Mouse (Mus musculus) kidney, adult 2 months (tissue): ENCODE results near the gene Gli2. TPM values are rescaled to one million over a fixed set of nuclear protein-coding genes. Genes with fewer than 3 reads are reported as not detected.
A peak's percentile ranks its signal among the peaks of the same experiment; 100 is the strongest.

Experiments used
- DNase-seq: peaks from one replicate; pipeline ENCODE4 v3.0.0; 2021
- H3K27ac ChIP-seq: fragments of 200-500 bp; 2 replicates; pipeline ENCODE4 v1.5.1; 2012; ENCODE audit warnings: low read depth, low read length, control low read depth, inconsistent platforms; ENCODE audit not compliant: insufficient read depth
- H3K27me3 ChIP-seq: fragments of 200-500 bp; replicated peaks from 2 replicates; pipeline ENCODE4 v1.6.1; 2012; ENCODE audit warnings: mild to moderate bottlenecking, moderate library complexity, low read length, inconsistent platforms; ENCODE audit not compliant: control insufficient read depth, insufficient read depth
- H3K36me3 ChIP-seq: fragments of 200-500 bp; 2 replicates; pipeline ENCODE4 v1.6.1; 2012; ENCODE audit warnings: mild to moderate bottlenecking, moderate library complexity, low read length, inconsistent platforms; ENCODE audit not compliant: control insufficient read depth, insufficient read depth
- H3K4me1 ChIP-seq: fragments of 200-500 bp; 2 replicates; pipeline ENCODE4 v1.6.1; 2011; ENCODE audit warnings: low read length; ENCODE audit not compliant: control insufficient read depth, insufficient read depth
- H3K4me3 ChIP-seq: fragments of 200-500 bp; 2 replicates; pipeline ENCODE4 v1.5.1; 2011; ENCODE audit warnings: mild to moderate bottlenecking, low read depth, low read length, control low read depth; ENCODE audit not compliant: insufficient read depth
- CTCF ChIP-seq: fragments of 200-500 bp; conservative IDR thresholded peaks from 2 replicates; pipeline ENCODE4 v1.5.1; 2011; ENCODE audit warnings: low read depth, mild to moderate bottlenecking, control low read depth, low read length, moderate library complexity, mixed read lengths; ENCODE audit not compliant: insufficient read depth, insufficient read length
- POLR2A ChIP-seq: fragments of 200-500 bp; IDR thresholded peaks from one replicate; pipeline ENCODE4 v1.6.1; 2011; ENCODE audit warnings: low read depth, low read length, control low read depth
- whole genome bisulfite sequencing: fragments of 180-500 bp; shearing (Covaris S2); methylation state at CpG from one replicate; pipeline ENCODE4 v1.1.7; 2018; 5-methylcytosine and 5-hydroxymethylcytosine counted together
- polyA plus RNA-seq: library from polyadenylated mRNA; depleted of rRNA; stranded (reverse); fragments of >200 nt; gene quantifications from 2 replicates; pipeline ENCODE4 v1.2.3, GENCODE M21; 2012

Gene Gli2
- polyA plus RNA-seq, 1 experiment: 0.44 TPM

GRCm38 (mm10) chr1:119082231-119082991 is 29.0 kb upstream of the Gli2 start:
- 36% methylated on average over 12 of the region's 12 CpGs for WGBS
- H3K36me3 ChIP-seq: no peaks in the 10 kb centered on the region

GRCm38 (mm10) chr1:119077933-119078332 is 24.5 kb upstream of the Gli2 start:
- no peaks in the 10 kb centered on the region for H3K36me3 ChIP-seq
- no peaks in the 10 kb centered on the region for H3K4me1 ChIP-seq

More at GRCm38 (mm10) chr1:119082231-119082991, 29.0 kb upstream of the Gli2 start:
- Histone ChIP-seq H3K4me3 (no peak overlapping the region), H3K4me1 (no peaks in the 10 kb centered on the region), H3K27ac (no peak overlapping the region), H3K27me3 (no peaks in the 10 kb centered on the region)
- DNase-seq: peak; percentile 57
- peak; percentile 89 for TF ChIP-seq CTCF
- TF ChIP-seq POLR2A: no peak

GRCm38 (mm10) chr1:119076333-119076732 is 22.9 kb upstream of the Gli2 start:
- 83% methylated on average over 4 of the region's 4 CpGs for WGBS
- Histone ChIP-seq H3K27ac (no peak overlapping the region), H3K4me1 (no peaks in the 10 kb centered on the region), H3K27me3 (no peaks in the 10 kb centered on the region), H3K36me3 (no peaks in the 10 kb centered on the region), H3K4me3 (no peak overlapping the region)
- TF ChIP-seq POLR2A (no peak), CTCF (no peak)
- DNase-seq: no peak

More at GRCm38 (mm10) chr1:119077933-119078332, 24.5 kb upstream of the Gli2 start:
- 88% methylated on average over 7 of the region's 7 CpGs for WGBS
- no peak overlapping the region for H3K4me3 ChIP-seq
- TF ChIP-seq CTCF: no peak
- TF ChIP-seq POLR2A: no peak
- DNase-seq: no peak
- H3K27me3 ChIP-seq: no peaks in the 10 kb centered on the region
- no peak overlapping the region for H3K27ac ChIP-seq

- H3K36me3 ChIP-seq: no peaks in the 10 kb centered on the region
- H3K27ac ChIP-seq: no peak overlapping the region
- DNase-seq: no peak
- H3K4me3 ChIP-seq: no peak overlapping the region
- TF ChIP-seq CTCF (no peak), POLR2A (no peak)
- no peaks in the 10 kb centered on the region for H3K27me3 ChIP-seq
- WGBS: 49% methylated on average over 3 of the region's 3 CpGs
- no peaks in the 10 kb centered on the region for H3K4me1 ChIP-seq
These were observed 22.5 kb upstream of the Gli2 start for GRCm38 (mm10) chr1:119075916-119076315.

- Histone ChIP-seq H3K27ac (no peak overlapping the region), H3K36me3 (no peaks in the 10 kb centered on the region), H3K4me1 (no peaks in the 10 kb centered on the region), H3K27me3 (no peaks in the 10 kb centered on the region), H3K4me3 (no peak overlapping the region)
- DNase-seq: no peak
- WGBS: 28% methylated on average over 7 of the region's 7 CpGs
- TF ChIP-seq POLR2A (no peak), CTCF (no peak)
These were observed 22.1 kb upstream of the Gli2 start for GRCm38 (mm10) chr1:119075500-119075899.

- TF ChIP-seq CTCF: 0 out of 2 replicates have a peak, but pooled peaks have one; percentile 22
- no peak for TF ChIP-seq POLR2A
- H3K4me1 ChIP-seq: no peaks in the 10 kb centered on the region
- H3K27ac ChIP-seq: no peak overlapping the region
- no peak for DNase-seq
- no peak overlapping the region for H3K4me3 ChIP-seq
- WGBS: 64% methylated on average over 6 of the region's 6 CpGs
- H3K27me3 ChIP-seq: no peaks in the 10 kb centered on the region
- no peaks in the 10 kb centered on the region for H3K36me3 ChIP-seq
These were observed 21.5 kb upstream of the Gli2 start for GRCm38 (mm10) chr1:119074910-119075309.

GRCm38 (mm10) chr1:119073876-119074275 is 20.5 kb upstream of the Gli2 start:
- 87% methylated on average over 7 of the region's 7 CpGs for WGBS
- no peak overlapping the region for H3K4me3 ChIP-seq
- no peaks in the 10 kb centered on the region for H3K36me3 ChIP-seq
- no peaks in the 10 kb centered on the region for H3K4me1 ChIP-seq
- DNase-seq: no peak
- H3K27ac ChIP-seq: no peak overlapping the region
- TF ChIP-seq CTCF (no peak), POLR2A (no peak)
- H3K27me3 ChIP-seq: no peaks in the 10 kb centered on the region
